Mouse (Mus musculus): ENCODE measurements around the gene Trmt6. TPM values are rescaled to one million over a fixed set of nuclear protein-coding genes. Genes with fewer than 3 reads are reported as not detected.

Gene Trmt6
- 7.8 and 12.3 TPM in 2 replicates for total RNA-seq (2023)

DNA sequence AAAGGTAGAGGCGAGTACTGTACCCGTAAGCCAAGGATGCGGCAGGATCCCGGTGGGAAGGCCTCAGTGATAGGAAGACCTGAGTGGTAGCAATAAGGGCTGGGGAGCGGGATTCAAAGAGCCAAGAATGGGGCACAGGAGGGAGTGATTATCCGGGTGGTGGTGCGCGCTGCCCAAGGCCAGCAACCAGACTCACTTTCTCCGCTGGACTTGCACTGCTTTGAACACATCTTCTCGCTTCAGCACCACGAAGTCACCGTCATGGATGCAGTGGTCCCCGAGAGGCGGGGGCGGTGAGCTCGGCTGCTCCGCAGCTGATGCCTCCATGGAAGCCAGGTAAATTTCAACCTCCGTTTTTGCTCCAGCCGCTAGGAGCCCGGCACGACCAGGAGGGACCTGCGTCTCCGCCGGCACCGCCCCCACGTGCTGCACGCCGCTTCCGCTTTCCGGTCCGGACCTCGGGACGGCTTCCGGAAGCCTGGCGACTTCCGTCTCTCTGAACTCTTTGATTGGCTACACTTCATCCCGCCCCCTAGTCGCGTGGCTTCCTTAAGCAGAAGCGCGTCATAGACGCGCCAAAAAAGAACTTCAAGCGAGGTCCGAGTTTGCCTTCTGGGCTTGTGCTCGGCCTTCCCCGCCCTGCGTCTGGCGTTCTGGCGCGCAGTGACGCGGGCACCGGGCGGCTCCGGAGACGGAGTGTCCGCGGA is at the start of gene Trmt6, which contains the start of gene Mcm8:
Gene Trmt6, minus strand, starts transcription at position 448 of the 707 bp plus-strand sequence.
Gene Mcm8, plus strand, starts transcription at position 534 of the 707 bp plus-strand sequence.

DNA sequence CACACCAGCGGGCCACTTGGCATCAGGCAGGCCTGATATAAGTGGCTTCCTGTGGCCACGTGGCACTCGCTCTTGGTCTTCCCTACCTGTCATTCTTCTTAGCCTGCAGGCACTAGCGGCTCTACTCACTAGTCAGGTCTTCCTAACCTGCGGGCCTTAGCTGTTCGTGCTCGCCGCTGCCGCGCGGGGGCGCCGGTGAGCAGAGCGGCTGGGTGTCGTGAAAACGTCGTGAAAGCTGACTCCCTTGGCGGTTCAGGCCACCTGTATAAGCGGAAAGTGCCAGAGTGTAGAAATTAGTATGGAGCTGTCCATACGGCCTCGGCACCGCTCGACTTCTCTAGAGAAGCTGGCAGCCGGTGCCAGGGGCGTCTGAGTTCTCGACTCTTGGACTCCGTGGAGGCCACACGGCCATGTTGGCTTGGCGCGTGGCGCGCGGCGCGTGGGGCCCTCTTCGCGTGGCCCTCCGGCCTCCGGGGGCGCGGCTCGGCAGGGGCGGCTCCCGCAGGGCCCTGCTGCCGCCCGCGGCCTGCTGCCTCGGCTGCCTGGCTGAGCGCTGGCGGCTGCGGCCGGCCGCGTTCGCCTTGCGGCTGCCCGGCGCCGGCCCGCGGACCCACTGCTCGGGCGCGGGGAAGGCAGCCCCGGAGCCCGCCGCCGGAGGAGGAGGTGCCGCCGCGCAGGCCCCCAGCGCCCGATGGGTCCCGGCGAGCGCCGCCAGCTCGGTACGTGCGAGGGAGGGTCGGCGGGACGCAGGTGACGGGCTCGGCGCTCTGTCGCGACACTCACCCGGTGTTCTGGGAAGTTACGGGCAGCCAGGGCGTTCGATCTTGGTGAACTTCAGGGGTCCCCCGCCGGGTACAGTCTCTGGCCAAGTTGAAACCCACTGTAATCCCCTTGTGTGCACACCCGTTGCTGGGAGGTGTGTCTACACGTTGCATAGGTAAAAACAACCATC is 30.8 kb upstream of the Trmt6 start, which contains the start of gene Crls1:
Gene Crls1, plus strand, starts transcription at position 260 of the 952 bp plus-strand sequence.

DNA sequence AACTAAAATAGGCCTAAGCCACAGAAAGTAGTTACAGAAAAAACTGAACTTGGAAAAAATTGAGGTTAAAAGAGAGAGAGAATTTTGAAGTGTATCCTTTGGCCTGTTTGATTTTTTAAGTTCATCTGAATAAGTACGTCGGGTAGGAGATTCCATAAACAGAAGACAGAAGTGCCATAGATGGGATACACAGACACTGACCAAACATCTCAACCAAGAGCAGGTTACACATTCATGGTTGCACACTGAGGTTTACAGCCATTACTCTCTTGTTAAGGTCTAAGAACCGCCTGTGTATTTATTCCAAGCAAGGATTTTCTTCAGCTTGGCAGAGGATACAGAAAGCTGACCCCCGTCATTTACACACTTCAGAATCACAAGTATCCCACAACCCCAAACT is 34.9 kb downstream of the Trmt6 start, which contains the start of gene Chgb:
Gene Chgb, plus strand, starts transcription at position 301 of the 400 bp plus-strand sequence.

Other genes with a start within 250 kb of the Trmt6 start
- gene Gpcpd1, start 228.3 kb downstream of the Trmt6 start, total RNA-seq (2023): 125 and 126 TPM in 2 replicates
- gene Shld1, start 129.1 kb downstream of the Trmt6 start, total RNA-seq (2023): 11.9 and 16.7 TPM in 2 replicates
- not detected in 2 replicates for gene Chgb, start 34.8 kb downstream of the Trmt6 start, total RNA-seq (2023)
- gene Mcm8, start 86 bp upstream of the Trmt6 start, total RNA-seq (2023): 2.1 and 2.5 TPM in 2 replicates
- gene Crls1, start 30.6 kb upstream of the Trmt6 start, total RNA-seq (2023): 5.7 and 7.6 TPM in 2 replicates
- 0.09 TPM in 1 of 2 replicates, not detected in the other for gene Lrrn4, start 64.8 kb upstream of the Trmt6 start, total RNA-seq (2023)
- not detected in 2 replicates for gene Fermt1, start 129.9 kb upstream of the Trmt6 start, total RNA-seq (2023)

All from neutrophil, adult 65 days (primary cell).